Mouse (Mus musculus) spleen, adult 2 months (tissue): Measurements from ENCODE around the gene Ofcc1.

Source experiments
- CTCF ChIP-seq: fragments of 200-500 bp; IDR thresholded peaks from 2 replicates; pipeline ENCODE4 v1.5.1; 2011; ENCODE audit warnings: mild to moderate bottlenecking, inconsistent platforms; ENCODE audit not compliant: insufficient read depth, insufficient read length, insufficient replicate concordance; ENCODE audit errors: extremely low read depth
- POLR2A ChIP-seq: fragments of 200-500 bp; IDR thresholded peaks from 2 replicates; pipeline ENCODE4 v1.6.1; 2011; ENCODE audit warnings: low read depth, low read length, inconsistent platforms

DNA sequence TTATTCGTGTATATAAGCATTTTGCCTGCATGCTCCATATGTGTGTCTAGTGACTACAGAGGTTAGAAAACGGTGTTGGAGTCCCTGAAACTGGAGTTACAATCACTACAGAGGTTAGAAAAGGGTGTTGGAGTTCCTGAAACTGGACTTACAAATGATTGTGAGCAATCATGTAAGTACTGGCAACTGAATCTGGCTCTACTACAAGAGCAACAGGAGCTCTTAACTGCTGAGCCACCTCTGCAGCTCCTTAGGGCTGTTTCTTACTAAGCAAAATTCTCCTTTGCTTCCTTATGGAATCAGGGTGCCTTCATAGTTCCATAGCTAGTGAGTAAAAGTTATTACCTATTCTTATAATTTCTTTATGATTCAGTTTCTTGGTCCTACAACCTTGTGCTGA lies 237.4 kb downstream of the Ofcc1 start:
- TF ChIP-seq CTCF: no peak
- no peak for TF ChIP-seq POLR2A
